Mouse (Mus musculus) fibroblast of lung, adult 2 months (primary cell): ENCODE measurements around the gene Acrbp.
"Not testable (repeated sequence)": the region's sequence is repeated elsewhere in the genome, so short reads cannot be mapped to it uniquely, and the experiment has no call there.

Experiments used
- DNase-seq: peaks from one replicate; pipeline ENCODE4 v3.0.0-alpha.2; 2011; ENCODE audit warnings: low read depth

Gene Acrbp

DNA sequence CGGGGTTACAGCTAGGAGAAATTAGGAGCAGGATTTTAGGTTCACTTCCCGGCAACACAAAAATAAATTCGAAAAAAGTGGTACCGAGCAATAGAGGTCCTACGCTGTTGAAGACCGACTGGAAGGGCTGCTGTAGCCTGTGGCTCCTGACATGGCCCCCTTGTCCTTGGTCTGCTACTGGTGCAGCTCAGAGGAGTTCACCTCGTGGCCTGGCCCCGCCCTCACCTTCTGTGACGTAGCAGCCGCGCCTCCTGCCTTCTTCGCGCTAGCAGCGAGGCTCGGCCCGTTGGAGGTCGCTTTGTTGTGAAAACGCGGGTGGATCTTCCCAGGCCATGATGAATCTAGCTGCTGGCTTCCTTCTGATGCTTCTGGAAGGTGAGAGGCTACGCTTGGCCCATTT, at the start of gene Acrbp:
TSS of gene Acrbp (plus strand) at position 12 of the 400 bp plus-strand sequence.
- no peak for DNase-seq

DNA sequence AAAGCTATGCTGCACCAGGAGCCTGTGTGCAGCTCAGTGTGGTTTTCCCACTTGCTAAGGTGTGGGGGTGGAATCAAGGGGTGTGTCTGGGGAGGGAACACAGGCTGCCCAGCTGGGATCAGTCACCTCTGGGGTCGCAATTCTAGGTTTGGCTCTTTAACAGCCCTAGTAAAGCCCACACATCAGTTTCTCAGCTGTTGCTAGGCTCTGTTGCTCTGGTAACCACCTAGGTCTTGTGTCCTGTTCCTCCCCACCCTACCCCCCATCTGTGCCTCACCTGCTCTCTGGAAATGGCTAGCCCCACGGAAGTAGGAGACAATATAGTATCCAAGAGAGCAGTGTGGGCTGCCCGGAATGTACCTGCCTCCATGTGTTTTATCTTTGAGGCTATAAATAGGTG, 45.8 kb upstream of the Acrbp start:
- DNase-seq, result no peak

DNA sequence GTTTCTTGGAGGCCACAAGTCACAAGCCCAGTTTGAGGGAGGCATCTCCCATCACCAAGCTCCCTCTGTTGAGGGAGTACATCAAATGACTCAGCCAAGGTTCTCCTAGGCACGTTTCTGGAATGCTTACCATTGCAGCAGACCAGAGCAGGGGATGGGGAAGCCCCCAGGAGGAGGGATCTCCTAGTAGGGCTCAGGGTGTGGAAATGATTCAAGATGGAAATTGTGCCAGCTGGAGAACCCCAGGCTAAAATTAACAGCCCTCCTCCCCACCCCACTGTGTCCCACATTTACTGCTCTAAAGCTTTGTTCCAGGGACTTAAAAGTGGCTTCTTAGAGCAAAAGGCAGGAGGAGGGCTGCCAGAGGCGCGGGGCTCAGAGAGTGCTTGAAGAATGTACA, 44.4 kb upstream of the Acrbp start:
- no peak for DNase-seq

DNA sequence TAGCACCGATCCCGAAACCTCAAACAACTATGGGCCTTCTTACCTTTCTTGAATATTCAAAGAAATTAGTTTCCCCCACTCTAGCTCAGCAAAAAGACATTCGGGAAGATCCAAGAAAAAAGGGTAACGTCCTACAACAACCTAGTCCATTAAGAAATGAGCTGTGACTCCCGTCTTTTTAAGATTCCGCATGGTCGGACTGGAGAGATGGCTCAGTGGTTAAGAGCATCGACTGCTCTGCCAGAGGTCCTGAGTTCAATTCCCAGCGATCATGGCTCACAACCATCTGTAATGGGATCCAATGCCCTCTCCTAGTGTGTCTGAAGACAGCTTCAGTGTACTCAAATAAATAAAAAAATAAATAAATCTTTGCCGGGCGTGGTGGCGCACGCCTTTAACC, 41.4 kb upstream of the Acrbp start:
- no peak for DNase-seq

DNA sequence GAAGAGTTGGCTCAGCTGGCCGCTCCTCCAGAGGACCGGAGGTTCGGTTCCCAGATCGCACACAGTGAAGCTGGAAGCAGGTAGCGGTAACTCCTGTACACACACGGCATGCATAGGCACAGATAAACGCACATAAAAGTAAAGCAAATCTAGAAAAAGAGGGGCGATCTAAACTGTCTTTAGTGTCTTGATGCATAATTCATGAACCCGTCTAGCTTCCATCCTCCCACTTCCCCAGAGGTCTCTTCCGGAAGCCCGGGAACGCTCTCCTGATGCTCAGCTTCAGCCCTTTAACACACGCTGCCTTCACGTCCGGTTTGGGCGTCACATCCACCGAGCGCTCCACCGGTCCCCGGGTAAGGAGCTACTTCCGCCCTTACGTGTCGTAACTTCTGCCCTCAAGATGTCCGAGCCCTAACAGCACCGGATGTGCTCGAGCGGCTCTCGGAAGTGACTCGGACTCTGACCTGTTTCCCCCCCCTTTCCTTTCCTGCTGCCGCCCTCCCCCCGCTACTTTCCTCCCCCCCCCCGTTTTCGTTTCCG, 40.8 kb upstream of the Acrbp start:
- peak; percentile 97 for DNase-seq

DNA sequence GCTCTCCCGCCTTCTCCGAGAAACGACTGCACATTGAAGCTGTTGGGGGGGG, 40.5 kb upstream of the Acrbp start, which contains the start of gene Zfp384:
TSS of gene Zfp384 (plus strand) at position 17 of the 52 bp plus-strand sequence.
- no peak for DNase-seq

DNA sequence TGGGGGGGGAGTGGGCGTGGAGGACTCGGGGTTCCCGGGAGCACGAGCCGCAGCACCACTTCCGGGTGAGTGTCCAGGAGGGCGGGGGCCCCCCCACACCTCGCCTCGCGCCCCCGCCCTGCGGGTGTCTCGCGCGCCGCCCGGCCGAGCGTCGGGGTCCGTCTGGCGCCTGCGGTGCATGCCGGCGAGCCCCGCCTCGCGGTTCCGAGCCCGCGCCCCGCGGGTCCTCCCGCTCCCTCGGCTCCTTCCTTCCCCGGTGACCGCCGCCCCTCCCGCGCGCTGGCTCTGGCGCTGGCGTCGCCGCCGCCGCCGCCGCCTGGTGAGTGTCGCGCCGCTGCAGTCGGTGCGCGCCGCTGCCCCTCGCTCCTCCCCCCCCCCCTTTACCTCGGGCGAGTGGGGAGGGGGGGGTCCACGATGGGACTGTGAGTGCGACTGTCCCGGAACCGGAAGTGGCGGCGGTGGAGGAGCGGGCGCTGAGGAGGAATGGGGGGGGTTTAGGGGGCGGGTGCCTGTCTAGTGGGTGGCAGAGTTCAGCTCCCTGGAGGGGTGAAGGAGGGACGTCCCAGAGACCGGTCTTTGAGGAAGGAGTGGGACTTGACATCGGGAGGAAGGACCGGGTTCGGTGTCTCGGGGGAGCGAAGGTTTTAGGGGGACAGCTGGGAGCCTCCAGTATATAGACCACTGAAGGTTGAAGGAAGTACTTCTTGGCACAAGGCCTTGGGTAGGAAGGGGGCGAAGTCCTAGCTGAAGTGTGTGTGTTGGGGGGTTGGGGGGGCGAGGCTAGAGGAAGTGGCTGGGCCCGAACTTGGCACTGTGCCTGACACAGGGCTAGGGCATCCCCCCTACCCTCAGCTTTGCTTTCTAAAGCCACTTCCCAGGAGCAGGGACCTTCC, 40.1 kb upstream of the Acrbp start:
- peak; percentile 33 for DNase-seq

DNA sequence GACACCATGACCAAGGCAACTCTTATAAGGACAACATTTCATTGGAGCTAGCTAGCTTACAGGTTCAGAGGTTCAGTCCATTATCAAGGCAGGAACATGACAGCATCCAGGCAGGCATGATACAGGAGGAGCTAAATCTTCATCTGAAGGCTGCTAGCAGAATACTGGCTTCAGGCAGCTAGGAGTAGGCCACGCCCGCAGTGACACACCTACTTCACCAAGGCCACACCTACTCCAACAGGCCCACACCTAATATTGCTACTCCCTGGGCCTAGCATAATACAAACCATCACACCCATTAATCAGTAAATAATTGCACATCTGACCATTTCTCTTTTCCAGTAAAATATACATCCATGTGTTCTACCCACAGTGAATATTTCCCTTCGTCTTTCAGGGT, 31.8 kb upstream of the Acrbp start:
- no peak for DNase-seq

DNA sequence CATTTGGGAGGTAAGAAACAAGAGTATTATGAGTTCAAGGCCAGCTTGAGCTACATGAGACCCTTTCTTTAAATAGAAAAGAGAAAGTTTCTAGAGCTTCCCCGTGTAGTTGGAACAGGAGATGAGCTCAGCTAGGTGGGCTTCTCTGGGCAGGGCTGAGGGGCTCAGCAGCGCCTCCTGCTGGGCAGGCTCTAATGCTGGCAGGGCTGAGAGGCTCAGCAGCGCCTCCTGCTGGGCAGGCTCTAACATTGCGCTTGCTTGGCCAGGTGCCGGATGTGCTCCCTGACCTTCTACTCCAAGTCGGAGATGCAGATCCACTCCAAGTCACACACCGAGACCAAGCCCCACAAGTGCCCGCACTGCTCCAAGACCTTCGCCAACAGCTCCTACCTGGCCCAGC, 19.0 kb upstream of the Acrbp start:
- DNase-seq, result not testable (repeated sequence)

DNA sequence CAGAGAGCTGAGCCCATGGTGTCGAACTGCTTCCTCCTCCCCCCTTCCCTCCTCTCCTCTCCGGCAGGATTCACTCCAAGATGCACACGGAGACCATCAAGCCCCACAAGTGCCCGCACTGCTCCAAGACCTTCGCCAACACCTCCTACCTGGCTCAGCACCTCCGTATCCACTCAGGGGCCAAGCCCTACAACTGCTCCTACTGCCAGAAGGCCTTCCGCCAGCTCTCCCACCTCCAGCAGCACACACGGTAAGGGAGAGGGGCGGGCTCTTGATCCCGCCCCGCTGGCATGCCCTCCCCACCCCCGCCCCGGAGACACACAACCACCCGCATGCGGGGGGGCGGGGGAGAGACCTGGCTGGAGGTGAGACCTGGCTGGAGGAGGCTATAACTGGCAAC, 17.9 kb upstream of the Acrbp start:
- DNase-seq, result no peak

DNA sequence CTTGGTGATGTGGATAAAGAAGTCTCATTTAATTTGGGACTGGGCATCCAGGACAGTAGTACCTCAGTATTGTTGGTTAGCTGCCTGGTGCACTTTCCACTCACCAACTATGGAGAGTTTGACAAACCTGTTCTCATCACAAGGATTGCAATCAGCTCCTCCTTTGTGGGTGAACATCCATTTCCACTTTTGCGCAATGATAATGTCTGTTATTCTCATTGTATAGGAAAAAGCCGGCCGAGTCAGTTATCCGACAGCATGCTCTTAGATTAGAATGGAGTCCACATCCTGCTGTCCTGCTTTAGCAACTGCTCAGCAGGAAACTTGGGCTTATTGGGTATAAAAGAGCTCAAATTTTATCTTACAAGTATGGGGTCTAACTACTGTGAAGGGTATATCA, 10.8 kb upstream of the Acrbp start:
- DNase-seq, result no peak

DNA sequence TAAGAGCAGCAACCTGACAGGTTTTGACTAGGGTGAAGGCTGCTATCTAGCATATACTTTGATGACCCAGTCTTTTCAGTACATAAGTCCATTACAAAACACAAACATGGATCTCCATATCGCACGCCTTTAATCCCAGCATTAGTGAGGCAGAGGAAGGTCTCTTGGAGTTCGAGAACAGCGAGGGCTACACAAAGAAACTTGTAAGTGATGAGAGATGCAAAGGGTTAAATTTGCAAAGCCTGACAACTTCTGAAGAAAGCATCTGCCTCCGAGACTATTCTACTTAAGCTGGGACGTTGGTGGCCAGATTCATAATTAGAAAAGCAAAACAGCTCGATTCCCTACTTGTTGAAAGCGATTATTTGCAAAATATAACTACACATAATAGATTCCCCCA, 10.4 kb upstream of the Acrbp start:
- no peak for DNase-seq

DNA sequence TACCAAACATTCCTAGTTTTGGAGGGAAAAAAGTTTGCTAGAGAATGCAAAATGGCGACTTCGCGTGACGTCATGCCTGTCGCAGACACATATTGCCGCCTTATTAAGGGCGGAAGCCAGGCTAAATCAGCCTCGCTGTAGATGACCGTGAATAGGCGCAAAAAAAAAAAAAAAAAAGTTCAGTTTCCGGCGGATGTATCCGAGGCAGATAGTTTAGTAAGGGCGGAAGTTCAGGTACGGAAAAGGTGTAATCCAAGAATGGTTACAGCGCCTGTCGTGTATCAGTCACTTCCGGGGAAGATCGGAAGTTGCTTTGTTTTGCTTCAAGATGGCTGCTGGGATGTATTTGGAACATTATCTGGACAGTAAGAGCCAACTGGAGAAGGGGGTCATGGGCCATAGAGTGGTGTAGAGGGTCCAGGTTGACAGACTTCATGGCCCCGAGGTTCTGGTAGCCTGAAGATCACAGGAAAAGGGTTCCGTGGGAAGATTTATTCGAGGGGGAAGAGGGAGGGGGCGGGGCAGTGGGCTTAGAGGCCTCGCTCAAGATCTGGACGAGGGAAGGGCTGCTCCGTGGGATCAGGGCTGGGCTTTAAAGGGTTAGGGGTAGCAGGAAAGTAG, 9.8 kb upstream of the Acrbp start, which contains the start of gene Ing4:
TSS of gene Ing4 (plus strand) at position 228 of the 621 bp plus-strand sequence.
- DNase-seq, result peak; percentile 96

DNA sequence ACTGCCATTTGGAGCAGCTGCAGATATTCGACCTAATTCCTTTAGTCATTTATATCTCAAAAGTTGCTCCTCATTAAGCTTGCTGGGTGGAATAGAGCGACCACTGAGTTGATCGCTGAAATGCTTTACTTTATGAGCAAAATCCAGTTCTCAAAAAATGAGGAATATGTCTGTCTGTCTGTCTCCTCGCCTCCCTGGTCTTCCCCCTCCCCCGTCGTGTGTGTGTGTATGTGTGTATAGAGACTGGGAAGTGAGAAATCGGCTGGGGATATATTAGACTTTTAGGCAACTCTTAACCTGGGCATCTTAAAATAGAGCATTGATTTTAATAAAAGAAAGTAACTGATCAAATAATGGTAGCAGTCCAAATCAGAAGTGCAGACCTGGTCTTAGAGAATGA, 9.3 kb upstream of the Acrbp start:
- DNase-seq, result no peak

DNA sequence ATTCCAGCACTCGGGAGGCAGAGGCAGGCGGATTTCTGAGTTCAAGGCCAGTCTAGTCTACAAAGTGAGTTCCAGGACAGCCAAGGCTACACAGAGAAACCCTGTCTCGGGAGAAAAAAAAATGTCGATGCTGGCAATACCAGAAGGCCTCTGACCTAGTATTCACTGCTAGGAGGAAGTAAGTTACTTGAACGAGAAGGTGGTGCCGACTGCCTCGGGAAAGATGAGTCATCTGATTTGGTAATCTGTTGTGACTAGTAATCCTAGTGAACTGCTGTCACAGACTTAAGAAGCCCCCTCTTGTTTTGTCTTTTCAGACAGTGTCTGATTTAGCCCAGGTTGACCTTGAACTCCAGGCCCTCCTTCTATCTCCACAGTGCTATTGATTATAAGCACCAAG, 8.4 kb upstream of the Acrbp start:
- DNase-seq, result no peak

DNA sequence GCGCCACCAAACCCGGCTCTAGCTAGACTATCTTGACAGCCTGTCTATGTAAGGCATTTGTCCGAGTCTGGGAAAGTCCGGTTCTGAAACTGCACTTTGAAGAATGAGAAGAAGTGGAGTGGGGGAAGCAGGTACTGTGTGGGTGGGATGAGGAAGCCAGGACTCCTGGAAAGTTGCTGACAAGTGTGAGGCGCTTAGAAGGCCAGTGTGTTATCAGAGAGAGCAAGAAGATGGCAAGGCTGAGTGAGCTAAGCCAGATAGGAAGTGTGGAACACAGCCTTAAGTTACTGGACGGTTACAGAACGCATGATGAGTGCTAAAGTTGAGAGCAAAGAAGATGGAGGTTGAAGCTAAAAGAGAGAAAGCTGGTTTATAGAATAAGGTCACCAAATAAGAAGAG, 7.4 kb upstream of the Acrbp start:
- no peak for DNase-seq

DNA sequence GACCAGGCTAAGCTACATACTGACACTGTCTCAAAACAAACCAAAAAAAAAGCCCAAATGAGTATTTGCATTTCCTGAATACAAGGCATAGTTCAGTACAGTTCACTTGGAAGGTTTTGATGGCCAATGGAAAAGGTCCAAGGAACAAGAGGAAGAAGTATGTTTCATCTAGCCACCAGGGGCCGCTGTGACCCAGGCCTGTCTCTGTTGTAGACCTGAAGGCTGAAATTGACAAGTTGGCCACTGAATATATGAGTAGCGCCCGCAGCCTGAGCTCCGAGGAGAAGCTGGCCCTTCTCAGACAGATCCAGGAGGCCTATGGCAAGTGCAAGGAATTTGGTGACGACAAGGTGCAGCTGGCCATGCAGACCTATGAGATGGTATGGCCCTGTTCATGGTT, 2.8 kb upstream of the Acrbp start:
- peak; percentile 62 for DNase-seq

DNA sequence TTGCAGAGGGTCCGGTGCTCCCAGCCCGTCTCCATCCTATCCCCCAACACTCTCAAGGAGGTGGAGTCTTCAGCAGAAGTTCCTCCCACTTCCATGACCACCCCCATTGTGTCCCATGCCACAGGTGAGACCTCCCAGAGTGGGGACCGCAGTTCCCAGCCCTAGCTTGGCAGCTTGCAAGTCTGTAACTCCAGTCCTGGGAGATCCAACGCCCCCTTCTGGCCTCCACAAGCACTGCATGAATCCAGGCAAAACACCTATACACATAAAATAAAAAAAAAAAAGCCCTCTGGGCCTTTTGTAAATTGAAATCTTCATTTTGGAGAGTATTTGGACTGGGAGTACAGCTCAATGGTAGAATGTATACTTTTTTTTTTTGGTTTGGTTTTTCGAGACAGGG, 1.7 kb downstream of the Acrbp start:
- no peak for DNase-seq

DNA sequence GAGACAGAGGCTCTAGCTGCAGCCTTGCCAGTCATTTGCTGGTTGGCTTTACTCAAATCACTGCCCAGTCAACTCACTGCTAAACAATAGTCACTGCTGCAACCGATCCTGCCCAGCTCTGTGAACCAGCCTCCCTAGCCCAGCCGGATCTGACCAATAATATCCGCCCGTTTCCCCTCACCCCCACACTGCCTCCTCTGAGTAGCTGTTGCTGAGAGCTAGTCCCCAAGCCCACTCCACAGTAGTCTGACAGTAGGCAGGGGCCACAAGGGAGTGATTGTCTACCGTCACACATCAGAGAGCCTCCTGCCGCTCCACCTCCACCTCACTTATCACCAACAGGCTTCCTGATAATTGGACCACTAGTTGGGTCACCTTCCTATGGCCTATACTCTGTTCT, 12.0 kb downstream of the Acrbp start:
- DNase-seq, result no peak

DNA sequence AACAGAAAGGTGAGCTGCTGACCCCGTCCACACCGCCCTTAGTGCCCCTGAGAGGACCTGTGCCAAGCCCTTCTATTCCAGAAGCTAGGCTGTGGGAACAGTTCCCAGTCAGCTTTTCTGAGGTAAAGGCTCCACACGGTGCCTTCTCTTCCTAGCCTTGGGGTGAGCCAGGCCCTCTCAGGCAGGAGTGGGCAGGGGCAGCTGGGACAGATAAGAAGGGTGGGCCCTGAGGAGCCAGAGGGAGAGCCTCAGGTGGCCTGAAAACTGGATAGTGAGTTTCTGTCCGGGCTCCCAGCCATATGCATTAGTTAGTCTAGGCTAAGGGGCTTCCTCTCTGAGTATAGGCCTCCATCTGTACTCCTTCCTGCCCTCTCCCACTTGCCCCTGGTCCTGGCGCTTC, 13.0 kb downstream of the Acrbp start:
- no peak for DNase-seq

DNA sequence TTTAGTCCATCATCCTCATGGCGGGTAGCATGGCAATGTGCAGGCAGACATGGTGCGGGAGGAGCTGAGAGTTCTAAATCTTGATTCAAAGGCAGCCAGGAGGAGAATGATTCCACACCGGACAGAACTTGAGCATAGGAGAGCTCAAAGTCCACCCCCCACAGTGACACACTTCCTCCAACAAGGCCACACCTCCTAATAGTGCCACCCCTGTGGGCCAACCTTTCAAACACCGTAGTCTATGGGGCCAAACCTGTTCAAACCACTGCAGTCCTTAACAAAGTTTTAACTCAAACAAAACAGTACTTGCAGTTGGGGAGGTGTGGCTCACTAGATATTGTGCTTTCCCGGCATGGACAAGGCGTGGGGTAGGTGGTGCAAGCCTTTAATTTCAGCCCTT, 14.4 kb downstream of the Acrbp start:
- DNase-seq, result no peak

DNA sequence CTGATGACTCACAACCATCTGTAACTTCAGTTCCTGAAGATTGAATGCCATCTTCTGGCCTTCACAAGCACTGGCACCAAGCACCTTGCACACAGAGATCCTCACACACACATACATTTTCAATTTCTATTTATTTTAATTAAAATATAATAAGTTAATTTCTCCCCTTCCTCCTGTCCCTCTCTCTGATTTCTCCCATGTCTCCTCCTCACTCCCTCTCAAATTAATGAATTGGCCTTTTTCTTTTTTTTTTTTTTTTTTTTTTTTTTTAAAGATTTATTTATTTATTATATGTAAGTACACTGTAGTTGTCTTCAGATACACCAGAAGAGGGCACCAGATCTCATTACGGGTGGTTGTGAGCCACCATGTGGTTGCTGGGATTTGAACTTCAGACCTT, 15.7 kb downstream of the Acrbp start:
- DNase-seq, result not testable (repeated sequence)

DNA sequence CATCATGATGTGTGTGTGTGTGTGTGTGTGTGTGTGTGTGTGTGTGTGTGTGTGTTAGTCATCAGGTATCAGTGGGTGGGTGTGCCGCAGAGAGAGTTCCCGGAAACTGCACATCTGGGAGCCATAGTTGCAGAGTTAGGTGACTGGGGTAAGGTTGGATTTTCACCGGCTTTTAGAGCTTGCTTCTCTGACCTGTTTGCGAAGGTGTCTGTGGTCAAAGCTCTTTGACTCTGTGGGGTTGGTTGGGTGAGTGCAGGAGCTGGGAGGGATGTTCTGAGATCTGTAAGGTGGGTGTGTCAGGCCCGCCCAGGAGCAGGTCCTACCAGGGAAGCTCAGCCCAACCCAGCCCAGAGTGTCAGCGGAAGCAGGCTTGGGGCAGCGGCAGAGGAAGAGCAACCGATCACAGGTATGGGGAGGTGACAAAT, 18.1 kb downstream of the Acrbp start, which contains the start of gene Lpar5:
TSS of gene Lpar5 (plus strand) at position 350 of the 425 bp plus-strand sequence.
- no peak for DNase-seq
